Mouse (Mus musculus) heart, adult 10 weeks (tissue): ENCODE results near the gene Olfr552. TPM values are rescaled to one million over a fixed set of nuclear protein-coding genes. Genes with fewer than 3 reads are reported as not detected.

Experiments
- polyA plus RNA-seq: library from polyadenylated mRNA; stranded (reverse); fragments of 350-450 nt; fragmentation: Illumina TruSeq; extraction: RNeasy Lipid Tissue Mini Kit (QIAGEN cat#74804); gene quantifications from one replicate; pipeline ENCODE4 v1.2.3, GENCODE M21; 2014; ENCODE audit warnings: low read depth, low replicate concordance

Gene Olfr552
- polyA plus RNA-seq: not detected

GRCm38 (mm10) chr7:102597378-102598031 is at the start of gene Olfr552:
TSS of gene Olfr552 (plus strand) at chr7:102597770.

GRCm38 (mm10) chr7:102549570-102549969 is 48.0 kb upstream of the Olfr552 start, which contains the start of gene Olfr549:
TSS of gene Olfr549 (plus strand) at chr7:102549870.

GRCm38 (mm10) chr7:102564999-102565997 is 32.3 kb upstream of the Olfr552 start, which contains the start of gene Trim21:
TSS of gene Trim21 (minus strand) at chr7:102565486.

GRCm38 (mm10) chr7:102571142-102571541 is 26.4 kb upstream of the Olfr552 start, which contains the start of gene Olfr550:
TSS of gene Olfr550 (plus strand) at chr7:102571442.

GRCm38 (mm10) chr7:102591786-102592185 is 5.8 kb upstream of the Olfr552 start, which contains the start of gene Olfr551:
TSS of gene Olfr551 (minus strand) at chr7:102591886.

GRCm38 (mm10) chr7:102618118-102618517 is 20.5 kb downstream of the Olfr552 start, which contains the start of gene Olfr553:
TSS of gene Olfr553 (minus strand) at chr7:102618218.

GRCm38 (mm10) chr7:102638132-102638531 is 40.6 kb downstream of the Olfr552 start, which contains the start of gene Olfr554:
TSS of gene Olfr554 (plus strand) at chr7:102638432.

Other genes with a start within 250 kb of the Olfr552 start
- 12.9 TPM for gene Rrm1, start 156.1 kb upstream of the Olfr552 start, polyA plus RNA-seq
- gene Olfr543, start 116.1 kb upstream of the Olfr552 start, polyA plus RNA-seq: not detected
- not detected for gene Olfr544, start 109.5 kb upstream of the Olfr552 start, polyA plus RNA-seq
- not detected for gene Olfr545, start 98.2 kb upstream of the Olfr552 start, polyA plus RNA-seq
- gene Olfr547, start 63.0 kb upstream of the Olfr552 start, polyA plus RNA-seq: not detected
- not detected for gene Olfr548-ps1, start 56.9 kb upstream of the Olfr552 start, polyA plus RNA-seq
- not detected for gene Olfr549, start 47.9 kb upstream of the Olfr552 start, polyA plus RNA-seq
- gene Trim21, start 32.3 kb upstream of the Olfr552 start, polyA plus RNA-seq: 6.7 TPM
- gene Olfr550, start 26.3 kb upstream of the Olfr552 start, polyA plus RNA-seq: not detected
- not detected for gene Olfr551, start 5.9 kb upstream of the Olfr552 start, polyA plus RNA-seq
- gene Olfr553, start 20.4 kb downstream of the Olfr552 start, polyA plus RNA-seq: not detected
- not detected for gene Olfr554, start 40.7 kb downstream of the Olfr552 start, polyA plus RNA-seq
- gene Olfr555, start 61.1 kb downstream of the Olfr552 start, polyA plus RNA-seq: not detected
- not detected for gene Olfr556, start 67.1 kb downstream of the Olfr552 start, polyA plus RNA-seq
- gene Trim68, start 89.6 kb downstream of the Olfr552 start, polyA plus RNA-seq: 23.3 TPM
- not detected for gene Olfr557, start 98.1 kb downstream of the Olfr552 start, polyA plus RNA-seq
- 6.0 TPM for gene Olfr558, start 104.4 kb downstream of the Olfr552 start, polyA plus RNA-seq
- gene Olfr33, start 121.3 kb downstream of the Olfr552 start, polyA plus RNA-seq: not detected
- not detected for gene Olfr559, start 129.7 kb downstream of the Olfr552 start, polyA plus RNA-seq
- 0.39 TPM for gene Olfr560, start 161.6 kb downstream of the Olfr552 start, polyA plus RNA-seq
- gene Olfr78, start 161.7 kb downstream of the Olfr552 start, polyA plus RNA-seq: 3.1 TPM
- not detected for gene Olfr561, start 173.5 kb downstream of the Olfr552 start, polyA plus RNA-seq
- not detected for gene Olfr564, start 205.7 kb downstream of the Olfr552 start, polyA plus RNA-seq